Mouse (Mus musculus): Measurements from ENCODE around the gene Slc16a1.
"Not testable (repeated sequence)": the region's sequence is repeated elsewhere in the genome, so short reads cannot be mapped to it uniquely, and the experiment has no call there.

Gene Slc16a1

GRCm38 (mm10) chr3:104673642-104674328 lies 35.3 kb downstream of the Slc16a1 start:
- in situ Hi-C loops (cut with MboI, MseI) = loop anchor here (5.0 kb wide), 1 partner anchor 151 kb away; no protein-coding TSS in a partner anchor

GRCm38 (mm10) chr3:104674329-104675220 lies 36.1 kb downstream of the Slc16a1 start:
- in situ Hi-C loops (cut with MboI, MseI) = loop anchor here (5.0 kb wide), 1 partner anchor 152 kb away; no protein-coding TSS in a partner anchor

- in situ Hi-C loops (cut with MboI, MseI) = no loop called here
Measured at GRCm38 (mm10) chr3:104675258-104675851, 36.9 kb downstream of the Slc16a1 start.

GRCm38 (mm10) chr3:104677781-104678180 lies 39.3 kb downstream of the Slc16a1 start:
- in situ Hi-C loops (cut with MboI, MseI) = no loop called here

GRCm38 (mm10) chr3:104678826-104679225 lies 40.4 kb downstream of the Slc16a1 start:
- in situ Hi-C loops (cut with MboI, MseI) = no loop called here

- in situ Hi-C loops (cut with MboI, MseI) = no loop called here
Measured at GRCm38 (mm10) chr3:104682671-104683504, 44.4 kb downstream of the Slc16a1 start.

- in situ Hi-C loops (cut with MboI, MseI) = no loop called here
Measured at GRCm38 (mm10) chr3:104700751-104701335, 62.4 kb downstream of the Slc16a1 start.

GRCm38 (mm10) chr3:104701761-104702160 lies 63.3 kb downstream of the Slc16a1 start:
- in situ Hi-C loops (cut with MboI, MseI) = no loop called here

- in situ Hi-C loops (cut with MboI, MseI) = no loop called here
Measured at GRCm38 (mm10) chr3:104703941-104704340, 65.5 kb downstream of the Slc16a1 start.

GRCm38 (mm10) chr3:104706446-104706845 lies 68.0 kb downstream of the Slc16a1 start:
- in situ Hi-C loops (cut with MboI, MseI) = no loop called here

GRCm38 (mm10) chr3:104706951-104707771 lies 68.7 kb downstream of the Slc16a1 start:
- in situ Hi-C loops (cut with MboI, MseI) = not testable (repeated sequence)

GRCm38 (mm10) chr3:104707772-104708144 lies 69.3 kb downstream of the Slc16a1 start:
- in situ Hi-C loops (cut with MboI, MseI) = not testable (repeated sequence)

Measured in regulatory T cell (primary cell).